Mouse (Mus musculus): ENCODE results near the gene Slc2a2.

DNA sequence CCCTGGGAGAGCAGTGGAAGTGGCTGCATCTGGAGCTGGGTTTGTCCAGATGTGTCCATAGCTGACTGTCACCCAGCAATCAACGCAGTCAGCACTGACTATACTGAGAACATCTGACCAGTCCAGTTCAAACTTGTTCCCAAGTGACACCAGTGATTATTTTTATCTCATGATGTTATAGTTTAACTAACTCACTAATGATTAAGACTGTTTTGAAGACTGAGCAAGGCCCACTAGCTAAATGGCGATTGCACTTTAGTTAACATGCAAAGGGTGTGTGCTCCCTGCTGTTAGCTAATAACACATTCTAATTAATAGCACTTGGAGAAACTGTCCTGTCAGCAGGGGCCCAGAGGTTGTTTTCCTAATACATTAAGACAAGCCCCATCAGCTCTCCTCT, 39.3 kb downstream of the Slc2a2 start:
- TF ChIP-seq CTCF (conservative IDR thresholded peaks at IDR 0.05; ENCODE audit: insufficient read depth, insufficient read length, low read depth, low read length) (no peak), POLR2A (IDR thresholded peaks at IDR 0.05; ENCODE audit: low read depth, low read length) (no peak)

Measured in kidney, adult 2 months (tissue).